Mouse (Mus musculus) thymus, postnatal 14 days (tissue): ENCODE measurements around the gene Stn1.
A peak's percentile ranks its signal among the peaks of the same experiment; 100 is the strongest.

Experiments used
- DNase-seq: peaks from one replicate; pipeline ENCODE4 v3.0.0; 2021

The Stn1 gene

GRCm38 (mm10) chr19:47538801-47539200 lies 1.5 kb upstream of the Stn1 start:
- DNase-seq: peak; percentile 68

- no peak for DNase-seq
These were observed 572 bp upstream of the Stn1 start for GRCm38 (mm10) chr19:47537879-47538278.

- DNase-seq: peak; percentile 99
These were observed 597 bp downstream of the Stn1 start for GRCm38 (mm10) chr19:47536521-47537299.

- DNase-seq: no peak
These were observed 3.2 kb downstream of the Stn1 start for GRCm38 (mm10) chr19:47534131-47534530.

GRCm38 (mm10) chr19:47532449-47532848 lies 4.9 kb downstream of the Stn1 start:
- DNase-seq: no peak

- DNase-seq: peak; percentile 40
These were observed 6.0 kb downstream of the Stn1 start for GRCm38 (mm10) chr19:47531309-47531708.

GRCm38 (mm10) chr19:47526239-47526986 lies 10.9 kb downstream of the Stn1 start:
- DNase-seq: peak; percentile 61

GRCm38 (mm10) chr19:47524905-47525304 lies 12.4 kb downstream of the Stn1 start:
- peak; percentile 42 for DNase-seq

GRCm38 (mm10) chr19:47521403-47521802 lies 15.9 kb downstream of the Stn1 start:
- no peak for DNase-seq

GRCm38 (mm10) chr19:47519163-47519893 lies 18.0 kb downstream of the Stn1 start:
- no peak for DNase-seq

GRCm38 (mm10) chr19:47518475-47519162 lies 18.7 kb downstream of the Stn1 start:
- no peak for DNase-seq

GRCm38 (mm10) chr19:47517570-47517969 lies 19.7 kb downstream of the Stn1 start:
- DNase-seq: no peak

GRCm38 (mm10) chr19:47516879-47517278 lies 20.4 kb downstream of the Stn1 start:
- no peak for DNase-seq

- DNase-seq: no peak
These were observed 22.2 kb downstream of the Stn1 start for GRCm38 (mm10) chr19:47515091-47515490.

GRCm38 (mm10) chr19:47513618-47513897 lies 23.7 kb downstream of the Stn1 start:
- DNase-seq: no peak

GRCm38 (mm10) chr19:47512794-47513617 lies 24.3 kb downstream of the Stn1 start:
- DNase-seq: no peak

- DNase-seq: no peak
These were observed 25.3 kb downstream of the Stn1 start for GRCm38 (mm10) chr19:47511958-47512357.

- DNase-seq: peak; percentile 61
These were observed 26.0 kb downstream of the Stn1 start for GRCm38 (mm10) chr19:47511294-47511675.

- peak; percentile 71 for DNase-seq
These were observed 26.6 kb downstream of the Stn1 start for GRCm38 (mm10) chr19:47510473-47511293.

- no peak for DNase-seq
These were observed 27.2 kb downstream of the Stn1 start for GRCm38 (mm10) chr19:47510135-47510472.

GRCm38 (mm10) chr19:47508771-47509281 lies 28.5 kb downstream of the Stn1 start:
- DNase-seq: no peak
